Mouse (Mus musculus) adrenal gland (tissue): Measurements from ENCODE around the gene Amy1.
"Not testable (repeated sequence)": the region's sequence is repeated elsewhere in the genome, so short reads cannot be mapped to it uniquely, and the experiment has no call there.

Experiments used
- intact Hi-C: fragments of 180-260 bp; cut with DNase I; formaldehyde crosslinking; loops from one replicate; pipeline ENCODE4 v1.15.1; 2025
- long read RNA-seq, 2 experiments: library from polyadenylated mRNA; unstranded; transcript quantifications; one replicate each; pipeline ENCODE4 v2.0.0; 2020; ENCODE audit warnings: borderline replicate concordance in 1 of 2; ENCODE audit not compliant: insufficient replicate concordance in 1 of 2

Gene Amy1
- long read RNA-seq, experiment 1, transcript Amy1-202 (11 exons, 1,771 nt): major isoform, 16 of 18 reads
- long read RNA-seq, experiment 1, partial matches to known transcripts: 2 of 18 reads
- long read RNA-seq, experiment 1, other reads (novel, unspliced or antisense): 0 of 18 reads
- long read RNA-seq, experiment 2, transcript Amy1-202 (11 exons, 1,771 nt): major isoform, 8 of 10 reads
- long read RNA-seq, experiment 2, partial matches to known transcripts: 1 of 10 reads
- long read RNA-seq, experiment 2, other reads (novel, unspliced or antisense): 1 of 10 reads

GRCm38 (mm10) chr3:113606599-113606998 is at the start of gene Amy1:
Gene Amy1 (minus strand): TSS chr3:113606699.
- intact Hi-C loops: no loop called here

DNA sequence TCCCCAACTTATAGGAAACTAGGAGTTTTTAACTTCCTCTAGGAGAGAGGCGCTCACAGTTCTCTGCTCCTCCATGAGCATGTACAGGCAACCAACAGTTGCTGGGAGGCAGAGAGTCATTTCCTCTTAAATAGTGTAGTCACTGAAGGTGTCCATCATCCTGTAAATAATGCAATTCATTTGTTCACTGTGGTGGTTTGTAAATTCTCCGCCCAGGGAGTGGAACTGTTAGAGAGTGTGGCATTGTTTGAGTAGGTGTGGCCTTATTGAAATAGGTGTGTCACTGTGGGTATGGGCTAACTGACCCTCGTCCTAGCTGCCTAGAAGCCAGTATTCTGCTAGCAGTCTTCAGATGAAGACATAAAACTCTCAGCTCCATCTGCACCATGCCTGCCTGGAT is 47.8 kb upstream of the Amy1 start:
- intact Hi-C loops: loop anchor here (5.0 kb wide), 1 partner anchor 378 kb away; the partner anchor contains the start of gene Col11a1

DNA sequence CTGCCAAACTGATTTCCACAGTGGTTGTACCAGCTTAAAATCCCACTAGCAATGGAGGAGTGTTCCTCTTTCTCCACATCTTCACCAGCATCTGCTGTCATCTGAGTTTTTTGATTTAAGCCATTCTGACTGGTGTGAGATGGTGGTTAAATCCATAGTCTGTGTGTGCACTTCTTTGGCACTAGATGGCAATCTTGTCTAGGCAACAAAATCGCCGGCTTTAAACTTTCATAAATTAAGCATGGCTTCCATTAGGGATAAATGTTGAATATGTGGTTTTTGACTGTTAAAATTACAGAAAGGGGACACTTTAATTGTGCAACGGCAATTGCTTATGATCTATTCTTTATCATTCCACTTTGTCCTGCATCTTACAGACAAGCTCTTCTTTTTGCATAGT is 44.9 kb upstream of the Amy1 start:
- intact Hi-C loops: loop anchor here (5.0 kb wide), 1 partner anchor 381 kb away; the partner anchor contains the start of gene Col11a1

DNA sequence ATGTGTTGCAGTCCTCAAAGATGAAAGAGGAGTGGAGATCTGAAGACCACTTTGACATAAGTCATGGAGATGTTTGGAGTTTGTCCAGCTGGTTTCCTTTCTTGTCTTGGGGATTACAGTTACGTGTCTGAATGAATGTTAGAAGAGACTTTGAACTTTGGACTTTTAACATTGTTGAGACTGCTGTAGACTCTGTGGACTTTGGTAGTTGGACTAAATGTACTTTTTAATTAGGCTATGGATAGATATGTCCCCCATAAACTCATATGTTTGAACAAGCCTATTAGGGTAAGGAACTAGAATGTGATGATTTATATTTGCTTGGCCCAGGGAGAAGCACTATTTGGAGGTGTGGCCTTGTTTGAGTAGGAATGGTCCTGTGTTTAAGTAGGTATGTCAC is 33.0 kb upstream of the Amy1 start:
- intact Hi-C loops: no loop called here

DNA sequence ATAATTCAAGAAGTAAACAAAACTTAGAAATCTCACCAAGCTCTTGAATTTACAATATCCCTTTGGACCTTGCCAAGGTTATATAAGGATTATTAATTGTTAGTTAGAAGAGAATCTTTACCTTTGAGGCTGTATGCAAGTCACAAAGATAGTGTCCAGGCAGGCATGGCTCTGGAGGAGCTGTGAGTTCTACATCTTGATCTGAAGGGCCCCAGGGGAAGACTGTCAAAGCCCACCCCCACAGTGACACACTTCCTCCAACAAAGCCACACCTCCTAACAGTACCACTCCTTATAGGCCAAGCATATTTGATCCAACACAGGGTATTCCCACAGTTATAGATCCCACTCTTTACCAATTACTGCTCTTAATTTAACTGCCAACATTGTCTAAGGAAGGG is 27.7 kb upstream of the Amy1 start:
- intact Hi-C loops: no loop called here

DNA sequence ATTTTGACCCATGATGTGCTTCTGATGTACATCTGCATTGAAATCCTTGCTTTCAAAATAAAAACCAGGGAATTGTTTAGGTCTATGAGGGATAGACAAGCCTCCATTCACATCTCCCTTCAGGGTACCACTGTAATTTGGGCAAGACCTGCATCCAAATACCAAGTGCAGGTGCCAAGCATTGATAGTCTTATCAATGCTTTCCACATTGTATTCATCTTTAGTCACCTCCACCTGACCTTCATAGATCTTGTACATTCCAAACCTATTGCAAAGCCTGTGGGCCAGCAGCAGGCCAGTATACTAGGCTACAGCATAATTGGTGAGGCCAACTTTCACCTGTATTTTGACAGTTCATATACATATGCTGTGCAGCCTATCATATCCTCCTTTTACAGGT is 25.1 kb upstream of the Amy1 start:
- intact Hi-C loops: no loop called here

DNA sequence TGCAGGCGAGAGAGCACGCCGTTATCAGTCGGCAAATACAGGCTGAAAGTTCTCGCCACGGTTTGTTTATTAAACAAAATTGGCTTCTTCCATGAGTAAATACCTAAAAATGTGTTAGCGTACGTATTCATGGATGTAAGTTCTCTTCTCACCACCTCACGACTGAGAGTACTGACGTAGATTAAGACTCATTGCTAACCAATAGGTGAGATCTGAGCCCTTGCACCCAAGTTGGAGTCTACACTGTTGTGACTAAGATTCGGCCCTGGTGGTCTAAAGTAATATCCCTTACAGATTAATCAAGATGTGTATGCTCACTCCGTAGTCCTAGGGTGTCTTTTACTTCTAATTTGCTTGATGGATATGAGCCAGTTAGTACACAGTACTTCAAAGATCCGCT is 24.1 kb upstream of the Amy1 start:
- intact Hi-C loops: no loop called here

DNA sequence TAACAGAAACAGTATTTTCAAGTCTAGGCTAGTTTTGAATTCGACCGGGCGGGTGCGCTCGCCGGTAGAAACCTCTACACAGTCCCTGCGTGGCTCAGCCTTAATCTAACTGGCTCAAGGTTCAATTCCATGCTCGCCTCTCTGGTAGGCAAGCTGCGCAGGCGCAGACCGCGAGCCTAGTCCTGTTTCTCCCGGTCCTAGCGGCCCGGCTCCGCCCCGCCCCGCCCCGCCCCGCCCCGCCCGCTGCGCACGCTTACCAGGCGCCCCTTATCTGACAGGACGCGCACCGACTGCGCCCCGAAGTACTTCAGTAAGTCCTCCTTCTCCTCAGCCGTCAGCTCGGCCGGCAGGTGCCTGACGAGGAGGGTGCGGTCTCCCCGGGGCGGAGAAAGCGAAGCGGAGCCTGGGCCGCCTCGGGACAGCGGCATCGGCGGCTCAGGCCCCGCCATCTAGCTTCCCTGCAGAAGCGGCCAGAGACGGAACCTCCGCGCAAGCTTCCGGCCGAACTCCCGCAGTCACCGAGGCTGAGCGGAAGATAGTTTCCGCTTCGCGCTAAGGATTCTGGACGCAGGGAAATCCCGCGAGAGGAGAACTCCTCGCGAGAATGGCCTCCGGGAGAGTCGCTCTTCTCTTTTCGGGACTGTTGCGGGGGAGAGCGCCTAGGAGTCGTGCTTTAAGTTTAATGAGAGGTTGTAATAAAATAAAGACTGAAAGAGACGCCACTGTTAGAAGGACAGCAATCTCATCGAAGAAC is 23.3 kb upstream of the Amy1 start, which contains the start of gene Rnpc3:
TSS of gene Rnpc3 (minus strand) at position 544 of the 754 bp plus-strand sequence.
- intact Hi-C loops: no loop called here

GRCm38 (mm10) chr3:113590844-113591243 is 15.7 kb downstream of the Amy1 start:
- intact Hi-C loops: no loop called here

DNA sequence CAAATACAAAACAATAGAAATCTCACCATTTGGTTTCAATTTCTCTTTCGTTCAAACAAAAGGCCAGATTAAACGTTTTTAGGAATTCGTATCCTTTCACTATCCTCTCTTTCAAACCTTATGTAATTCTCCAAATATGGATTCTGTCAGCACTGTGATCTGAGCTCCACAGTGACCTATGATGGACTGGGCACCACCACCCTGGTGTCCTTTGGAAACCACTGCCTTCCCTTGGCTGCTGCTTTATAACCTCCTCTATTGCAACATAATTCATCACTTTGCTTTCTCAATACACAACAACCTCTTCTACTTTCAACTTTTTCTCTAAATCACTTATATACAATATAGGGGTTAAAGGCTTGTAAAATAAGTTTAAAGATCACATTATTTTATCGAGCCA is 31.9 kb downstream of the Amy1 start:
- intact Hi-C loops: no loop called here

- intact Hi-C loops: no loop called here
Measured at GRCm38 (mm10) chr3:113574138-113574537, 32.4 kb downstream of the Amy1 start.

GRCm38 (mm10) chr3:113572158-113572557 is 34.3 kb downstream of the Amy1 start:
- intact Hi-C loops: no loop called here

GRCm38 (mm10) chr3:113539692-113540091 is 66.8 kb downstream of the Amy1 start:
- intact Hi-C loops: no loop called here

DNA sequence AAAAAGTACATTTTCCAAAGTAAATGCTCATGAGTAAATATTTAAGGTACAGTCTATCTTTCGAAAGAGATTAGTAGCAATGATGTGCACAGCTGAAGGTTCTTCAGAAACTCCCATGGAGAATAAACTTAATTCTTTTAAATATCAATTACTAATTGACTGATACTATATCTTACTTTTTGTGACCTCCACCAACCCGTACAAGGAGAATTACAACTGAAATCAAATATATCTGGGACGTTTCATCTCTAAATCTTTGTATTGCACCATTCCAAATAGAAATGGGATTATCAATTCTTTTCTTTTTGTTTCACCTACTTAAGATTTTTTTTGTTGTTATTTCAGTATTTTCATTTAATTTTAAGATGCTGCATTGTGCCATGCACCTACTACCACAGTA is 74.2 kb downstream of the Amy1 start, which contains the start of gene Amy2a1:
TSS of gene Amy2a1 (minus strand) at position 101 of the 400 bp plus-strand sequence.
- intact Hi-C loops: not testable (repeated sequence)
